Mouse (Mus musculus) olfactory bulb, adult 2 months (tissue): ENCODE results near the gene Pias4.
A peak's percentile ranks its signal among the peaks of the same experiment; 100 is the strongest.

Experiments used
- CTCF ChIP-seq: fragments of 200-500 bp; IDR thresholded peaks from 2 replicates; pipeline ENCODE4 v1.5.1; 2012; ENCODE audit warnings: low read depth, mild to moderate bottlenecking, low read length, moderate library complexity; ENCODE audit not compliant: insufficient read depth
- POLR2A ChIP-seq: fragments of 200-500 bp; IDR thresholded peaks from 2 replicates; pipeline ENCODE4 v1.6.1; 2012; ENCODE audit warnings: mild to moderate bottlenecking, low read depth, low read length, moderate library complexity; ENCODE audit not compliant: insufficient read depth

GRCm38 (mm10) chr10:81135831-81136705 lies 31.7 kb downstream of the Pias4 start:
- TF ChIP-seq POLR2A (peak; percentile 23; the same call in 1 of the 2 replicates), CTCF (no peak)
